Mouse (Mus musculus) liver, embryonic 16.5 days (tissue): Measurements from ENCODE around the gene Il1rl1. TPM values are rescaled to one million over a fixed set of nuclear protein-coding genes. Genes with fewer than 3 reads are reported as not detected.

ENCODE experiments used
- ATAC-seq: fragments of 200-750 bp; cut with Nextera tagmentation; 2 replicates; pipeline ENCODE4 v1.8.0; 2017; ENCODE audit warnings: low read depth, mild to moderate bottlenecking, moderate number of reproducible peaks, moderate library complexity
- H3K27ac ChIP-seq: fragments of 300-500 bp; sonication (generic); 2 replicates; pipeline ENCODE4 v1.5.1; 2014; ENCODE audit warnings: mild to moderate bottlenecking, low read length
- H3K27me3 ChIP-seq: fragments of 300-500 bp; sonication (generic); 2 replicates; pipeline ENCODE4 v1.6.1; 2014; ENCODE audit warnings: low read depth, low read length, mixed read lengths; ENCODE audit not compliant: control insufficient read depth, insufficient read depth
- H3K36me3 ChIP-seq: fragments of 300-500 bp; sonication (generic); 2 replicates; pipeline ENCODE4 v1.6.1; 2014; ENCODE audit warnings: mild to moderate bottlenecking; ENCODE audit not compliant: control insufficient read depth, insufficient read depth
- H3K4me1 ChIP-seq: fragments of 300-500 bp; sonication (generic); 2 replicates; pipeline ENCODE4 v1.6.1; 2014; ENCODE audit warnings: low read depth, low read length, mixed read lengths; ENCODE audit not compliant: control insufficient read depth
- H3K4me2 ChIP-seq: fragments of 300-500 bp; sonication (generic); 2 replicates; pipeline ENCODE4 v1.6.1; 2014; ENCODE audit warnings: low read depth, low read length, mixed read lengths
- H3K4me3 ChIP-seq: fragments of 300-500 bp; sonication (generic); 2 replicates; pipeline ENCODE4 v1.5.1; 2014; ENCODE audit warnings: low read depth, mild to moderate bottlenecking, low read length
- H3K9ac ChIP-seq: fragments of 300-500 bp; sonication (generic); 2 replicates; pipeline ENCODE4 v1.6.1; 2014; ENCODE audit warnings: low read depth, low read length
- H3K9me3 ChIP-seq: fragments of 300-500 bp; sonication (generic); replicated peaks from 2 replicates; pipeline ENCODE4 v1.6.1; 2016; ENCODE audit warnings: low read length; ENCODE audit not compliant: control insufficient read depth
- WGBS: fragments of 180-500 bp; shearing (Covaris S2); extraction: QIAGEN DNeasy Blood & Tissue Kit; methylation state at CpG from one replicate; pipeline ENCODE4 v1.1.7; 2014; ENCODE audit not compliant: insufficient replicate concordance; 5-methylcytosine and 5-hydroxymethylcytosine counted together
- polyA plus RNA-seq: library from polyadenylated mRNA; unstranded; fragments of >200 nt; fragmentation: Nextera tagmentation; extraction: Ambion mirVana; gene quantifications from 2 replicates; pipeline ENCODE4 v1.2.1, GENCODE M21; 2015

Gene Il1rl1
- polyA plus RNA-seq, 1 experiment from 2014 or later, result 5.3 TPM

- Histone ChIP-seq H3K9ac (no peak overlapping the region), H3K9me3 (no peaks in the 10 kb centered on the region), H3K27me3 (no peaks in the 10 kb centered on the region), H3K27ac (no peak overlapping the region), H3K4me3 (no peak overlapping the region), H3K4me1 (peaks cover 13% of the 10 kb centered on the region), H3K4me2 (no peak overlapping the region), H3K36me3 (no peaks in the 10 kb centered on the region)
- 78% methylated on average over 1 of the region's 1 CpGs for WGBS
- ATAC-seq, result no peak
Measured at GRCm38 (mm10) chr1:40427901-40428300, 1.5 kb upstream of the Il1rl1 start.

GRCm38 (mm10) chr1:40430143-40430834 is 919 bp downstream of the Il1rl1 start:
- Histone ChIP-seq H3K4me3 (peak overlapping the region; percentile 61), H3K27ac (peak overlapping the region; percentile 68), H3K27me3 (no peaks in the 10 kb centered on the region), H3K9me3 (no peaks in the 10 kb centered on the region), H3K4me1 (peaks cover 13% of the 10 kb centered on the region), H3K36me3 (no peaks in the 10 kb centered on the region), H3K9ac (peak overlapping the region; percentile 38), H3K4me2 (peak overlapping the region; percentile 48)
- 26% methylated on average over 4 of the region's 4 CpGs for WGBS
- ATAC-seq, result peak; percentile 22; the same call in 1 of the 2 replicates

- ATAC-seq, result no peak
- no peaks in the 10 kb centered on the region for H3K36me3 ChIP-seq
- peaks cover 17% of the 10 kb centered on the region for H3K4me1 ChIP-seq
- 48% methylated on average over 2 of the region's 2 CpGs for WGBS
- peak overlapping the region; percentile 8; the same call in 1 of the 2 replicates for H3K4me3 ChIP-seq
- H3K27ac ChIP-seq, result no peak overlapping the region
- H3K4me2 ChIP-seq, result peak overlapping the region; percentile 48; the same call in 1 of the 2 replicates
- no peaks in the 10 kb centered on the region for H3K9me3 ChIP-seq
- H3K27me3 ChIP-seq, result no peaks in the 10 kb centered on the region
- H3K9ac ChIP-seq, result no peak overlapping the region
Measured at GRCm38 (mm10) chr1:40432169-40432568, 2.8 kb downstream of the Il1rl1 start.

- H3K4me1 ChIP-seq, result peaks cover 10% of the 10 kb centered on the region; the same call in 1 of the 2 replicates
- no peak overlapping the region for H3K4me3 ChIP-seq
- H3K9me3 ChIP-seq, result no peaks in the 10 kb centered on the region
- no peak for ATAC-seq
- H3K27ac ChIP-seq, result no peak overlapping the region
- 82% methylated on average over 3 of the region's 3 CpGs for WGBS
- no peaks in the 10 kb centered on the region for H3K27me3 ChIP-seq
- no peaks in the 10 kb centered on the region for H3K36me3 ChIP-seq
- no peak overlapping the region for H3K4me2 ChIP-seq
- no peak overlapping the region for H3K9ac ChIP-seq
Measured at GRCm38 (mm10) chr1:40435936-40436335, 6.6 kb downstream of the Il1rl1 start.

- Histone ChIP-seq H3K36me3 (no peaks in the 10 kb centered on the region), H3K4me2 (no peak overlapping the region), H3K9ac (no peak overlapping the region), H3K4me3 (no peak overlapping the region), H3K27ac (no peak overlapping the region), H3K9me3 (no peaks in the 10 kb centered on the region), H3K27me3 (no peaks in the 10 kb centered on the region), H3K4me1 (peaks cover 4% of the 10 kb centered on the region; the same call in 1 of the 2 replicates)
- 56% methylated on average over 2 of the region's 2 CpGs for WGBS
- no peak for ATAC-seq
Measured at GRCm38 (mm10) chr1:40437340-40437739, 8.0 kb downstream of the Il1rl1 start.

GRCm38 (mm10) chr1:40439504-40439903 is 10.1 kb downstream of the Il1rl1 start:
- WGBS, result 69% methylated on average over 8 of the region's 8 CpGs
- Histone ChIP-seq H3K27me3 (no peaks in the 10 kb centered on the region), H3K9ac (no peak overlapping the region), H3K27ac (no peak overlapping the region), H3K4me3 (no peak overlapping the region), H3K36me3 (no peaks in the 10 kb centered on the region), H3K4me1 (peaks cover 4% of the 10 kb centered on the region; the same call in 1 of the 2 replicates), H3K4me2 (no peak overlapping the region), H3K9me3 (no peaks in the 10 kb centered on the region)
- no peak for ATAC-seq

- Histone ChIP-seq H3K27ac (no peak overlapping the region), H3K9ac (no peak overlapping the region), H3K4me2 (no peak overlapping the region), H3K27me3 (no peaks in the 10 kb centered on the region), H3K36me3 (no peaks in the 10 kb centered on the region), H3K4me3 (no peak overlapping the region), H3K4me1 (no peaks in the 10 kb centered on the region), H3K9me3 (no peaks in the 10 kb centered on the region)
- ATAC-seq, result no peak
- WGBS, result 65% methylated on average over 3 of the region's 3 CpGs
Measured at GRCm38 (mm10) chr1:40444800-40445199, 15.4 kb downstream of the Il1rl1 start.

GRCm38 (mm10) chr1:40465477-40466430 is 36.4 kb downstream of the Il1rl1 start, which contains the start of gene Il18r1:
Il18r1 (plus strand) TSS chr1:40465552.
- Histone ChIP-seq H3K36me3 (no peaks in the 10 kb centered on the region), H3K27me3 (no peaks in the 10 kb centered on the region), H3K4me1 (no peaks in the 10 kb centered on the region), H3K4me2 (no peak within 1 kb of the TSS), H3K4me3 (no peak within 1 kb of the TSS), H3K27ac (no peak within 1 kb of the TSS), H3K9me3 (no peaks in the 10 kb centered on the region), H3K9ac (no peak within 1 kb of the TSS)
- ATAC-seq, result no peak
- 32% methylated on average over 20 of the region's 20 CpGs for WGBS
